Comparison of ENCODE assay signal across 9 mouse cellular contexts in the genomic region with DNA sequence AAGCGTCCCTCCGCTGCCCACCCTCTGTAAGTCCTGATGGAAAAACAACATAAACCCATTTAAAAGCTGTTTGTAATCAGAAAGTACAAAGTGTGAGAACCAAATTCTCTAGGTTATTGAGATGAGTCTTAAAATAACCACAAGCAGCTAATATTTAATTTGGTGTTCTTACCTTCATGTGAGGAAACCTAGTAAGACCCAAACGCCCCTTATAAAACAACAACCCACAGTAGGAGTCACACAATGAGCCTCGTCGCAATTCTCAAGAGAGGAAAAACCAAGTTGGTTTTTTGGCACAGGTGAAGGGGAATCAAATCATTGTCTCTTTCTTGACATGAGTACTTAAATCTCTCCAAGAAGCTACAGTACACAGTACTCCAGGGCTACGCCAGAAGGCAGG.
"Had no signal": no experiment of that assay in that cellular context is flagged by ENCODE, and none has a peak within 500 bp of the region (broad histone marks: within the 10 kb centered on the region; RNA-seq: fewer than 3 reads in every experiment).

No protein-coding gene starts in this region.

- H3K27me3 ChIP-seq: liver, embryonic 13.5 days had no signal

- H3K4me3 ChIP-seq: left cerebral cortex, adult 2 months; liver, embryonic 13.5 days had no signal

- H3K27ac ChIP-seq: left cerebral cortex, adult 2 months; liver, embryonic 13.5 days had no signal

- DNase-seq: layer of hippocampus, postnatal 36 days; liver, embryonic 13.5 days; lung, adult 2 months; lung, postnatal 14 days; lung, postnatal 4 days; midbrain, embryonic 14.5 days; thymus, postnatal 25 days had no signal

- H3K4me2 ChIP-seq: liver, embryonic 13.5 days; midbrain, embryonic 11.5 days had no signal

- H3K9me3 ChIP-seq: liver, embryonic 13.5 days had no signal

- H3K9ac ChIP-seq: liver, embryonic 13.5 days had no signal
